Mouse (Mus musculus): ENCODE results near the gene Gm5065. TPM values are rescaled to one million over a fixed set of nuclear protein-coding genes. Genes with fewer than 3 reads are reported as not detected.

The Gm5065 gene
- not detected in 2 replicates for polyA plus RNA-seq (2014; fragmentation: Nextera tagmentation; extraction: Ambion mirVana)

DNA sequence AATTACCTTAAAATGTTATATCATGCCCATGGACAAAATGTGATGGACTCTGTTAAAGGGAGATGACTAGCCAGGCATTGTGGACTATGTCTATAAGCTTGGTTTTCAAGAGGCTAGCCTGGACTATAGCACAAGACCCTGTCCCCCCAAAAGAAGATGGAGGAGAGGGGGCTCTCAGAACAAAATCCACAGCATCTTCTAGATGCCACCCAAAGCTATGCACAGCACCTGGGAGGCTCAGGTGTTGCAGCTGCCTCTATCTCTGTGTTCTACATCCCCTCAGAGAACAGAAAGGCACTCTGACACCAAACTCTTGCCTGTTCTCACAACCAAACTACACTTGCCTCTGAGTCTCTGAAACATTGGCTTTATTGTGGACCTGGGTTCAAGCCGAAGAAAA is at the start of gene Gm5065:
Gene Gm5065 (plus strand): TSS at position 301 of the 400 bp plus-strand sequence.
- 90% methylated on average over 1 of the region's 1 CpGs for WGBS
- Histone ChIP-seq H3K9ac (ENCODE audit: low read length) (no peak within 1 kb of the TSS), H3K27ac (ENCODE audit: low read depth, low read length) (no peak within 1 kb of the TSS), H3K27me3 (ENCODE audit: control insufficient read depth, insufficient read depth, low read length) (no peaks in the 10 kb centered on the region), H3K4me1 (replicated peaks; ENCODE audit: control insufficient read depth, insufficient read depth, low read length) (no peaks in the 10 kb centered on the region), H3K36me3 (ENCODE audit: control insufficient read depth, insufficient read depth, low read length) (no peaks in the 10 kb centered on the region), H3K4me2 (ENCODE audit: low read depth, low read length, severe bottlenecking) (no peak within 1 kb of the TSS), H3K4me3 (ENCODE audit: low read depth, low read length) (no peak within 1 kb of the TSS), H3K9me3 (ENCODE audit: control insufficient read depth, low read length) (peaks cover 18% of the 10 kb centered on the region)
- ATAC-seq (replicated peaks; ENCODE audit: low FRiP score) (no peak), DNase-seq (ENCODE audit: low spot score) (no peak)

DNA sequence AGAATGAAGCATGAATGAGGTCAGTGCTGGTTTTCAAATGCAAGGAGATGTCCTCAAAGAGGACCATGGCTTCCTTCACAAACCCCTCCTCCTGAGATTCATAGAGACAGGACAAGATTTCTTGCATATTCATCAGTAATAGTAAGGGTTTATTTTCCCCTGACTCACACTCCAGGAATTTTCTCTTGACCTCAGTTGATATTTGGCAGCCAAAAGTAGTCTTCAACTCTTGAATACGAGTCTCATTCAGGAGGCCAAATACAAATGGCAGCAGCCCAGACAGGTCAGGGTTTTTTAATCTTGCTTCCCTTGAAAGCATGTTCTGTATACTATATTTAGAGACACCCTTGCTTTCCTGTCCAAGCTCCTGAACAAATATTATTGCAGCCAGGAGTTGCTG is 22.8 kb upstream of the Gm5065 start:
- Histone ChIP-seq H3K4me2 (ENCODE audit: low read depth, low read length, severe bottlenecking) (no peak overlapping the region), H3K4me3 (ENCODE audit: low read depth, low read length) (no peak overlapping the region), H3K9me3 (ENCODE audit: control insufficient read depth, low read length) (no peaks in the 10 kb centered on the region; the same call in none of the 2 replicates), H3K27me3 (ENCODE audit: control insufficient read depth, insufficient read depth, low read length) (no peaks in the 10 kb centered on the region), H3K36me3 (ENCODE audit: control insufficient read depth, insufficient read depth, low read length) (no peaks in the 10 kb centered on the region), H3K4me1 (replicated peaks; ENCODE audit: control insufficient read depth, insufficient read depth, low read length) (no peaks in the 10 kb centered on the region), H3K9ac (ENCODE audit: low read length) (no peak overlapping the region), H3K27ac (ENCODE audit: low read depth, low read length) (no peak overlapping the region)
- WGBS = 81% methylated on average over 1 of the region's 1 CpGs
- no peak for ATAC-seq (replicated peaks; ENCODE audit: low FRiP score)
- DNase-seq (ENCODE audit: low spot score) = no peak

DNA sequence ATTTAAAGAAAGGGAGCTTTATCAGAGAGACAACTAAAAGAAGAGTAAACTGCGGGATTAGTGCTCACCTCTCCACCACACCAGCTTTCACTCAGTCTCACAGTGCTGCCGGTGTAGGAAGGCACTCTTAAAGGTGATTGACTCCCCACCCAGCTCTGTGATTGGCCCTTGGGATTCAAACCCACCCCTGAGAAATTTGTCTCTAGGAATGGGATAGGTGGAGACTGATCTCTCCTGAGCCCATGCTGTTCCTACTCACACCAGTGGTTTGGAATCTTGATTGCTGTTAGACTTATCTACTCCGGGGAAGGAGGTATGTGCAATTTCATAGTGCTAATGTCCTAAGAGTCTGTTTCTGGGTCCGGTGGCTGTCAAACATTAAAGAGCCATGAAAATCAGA is 598 bp downstream of the Gm5065 start, which contains the start of gene Nlrp2:
Gene Nlrp2 (minus strand): TSS at position 101 of the 400 bp plus-strand sequence.
- ATAC-seq (replicated peaks; ENCODE audit: low FRiP score) (no peak), DNase-seq (ENCODE audit: low spot score) (no peak)
- Histone ChIP-seq H3K36me3 (ENCODE audit: control insufficient read depth, insufficient read depth, low read length) (no peaks in the 10 kb centered on the region), H3K9me3 (ENCODE audit: control insufficient read depth, low read length) (peaks cover 23% of the 10 kb centered on the region), H3K27ac (ENCODE audit: low read depth, low read length) (no peak within 1 kb of the TSS), H3K4me2 (ENCODE audit: low read depth, low read length, severe bottlenecking) (no peak within 1 kb of the TSS), H3K27me3 (ENCODE audit: control insufficient read depth, insufficient read depth, low read length) (no peaks in the 10 kb centered on the region), H3K4me1 (replicated peaks; ENCODE audit: control insufficient read depth, insufficient read depth, low read length) (no peaks in the 10 kb centered on the region), H3K4me3 (ENCODE audit: low read depth, low read length) (no peak within 1 kb of the TSS), H3K9ac (ENCODE audit: low read length) (no peak within 1 kb of the TSS)
- 86% methylated on average over 4 of the region's 4 CpGs for WGBS

DNA sequence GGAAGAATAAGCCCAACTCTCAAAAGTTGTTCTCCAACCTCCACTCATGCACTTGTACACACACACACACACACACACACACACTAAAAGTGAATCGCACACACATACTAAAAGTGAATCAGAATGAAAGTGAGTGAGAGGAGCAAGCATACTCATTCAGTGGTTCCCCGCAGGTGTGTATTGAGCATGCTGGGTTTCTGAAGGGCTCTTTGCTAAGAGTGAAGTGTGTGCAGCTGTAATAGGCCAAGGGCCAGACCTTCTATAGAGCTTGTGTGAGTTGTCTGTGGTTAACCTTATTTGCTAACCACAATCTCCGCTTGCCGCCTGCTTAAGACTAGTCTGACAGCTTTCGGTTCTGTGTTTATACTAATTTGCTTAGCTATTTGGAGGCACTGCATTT is 13.3 kb downstream of the Gm5065 start:
- H3K36me3 ChIP-seq (ENCODE audit: control insufficient read depth, insufficient read depth, low read length) = no peaks in the 10 kb centered on the region
- H3K9me3 ChIP-seq (ENCODE audit: control insufficient read depth, low read length) = peaks cover 17% of the 10 kb centered on the region; the same call in 1 of the 2 replicates
- ATAC-seq (replicated peaks; ENCODE audit: low FRiP score) = no peak

DNA sequence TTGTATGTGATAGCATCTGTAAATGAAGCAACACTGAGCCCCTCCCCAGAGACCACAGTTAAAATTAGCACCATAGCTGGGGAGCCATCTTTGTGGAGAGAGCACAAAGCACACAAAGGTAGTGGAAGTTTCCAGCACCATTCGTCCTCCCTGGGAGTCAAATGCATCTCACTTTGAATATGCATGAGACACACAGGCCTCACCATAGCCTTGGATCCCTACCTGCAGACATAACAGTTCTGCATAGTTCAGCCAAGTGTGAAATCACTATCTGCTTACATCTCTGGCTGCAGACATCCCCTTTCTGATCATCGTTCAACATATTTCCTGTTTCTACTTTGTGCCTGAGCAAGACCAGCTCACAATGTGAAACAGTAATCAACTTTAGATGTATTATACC is 16.4 kb downstream of the Gm5065 start:
- H3K27ac ChIP-seq (ENCODE audit: low read depth, low read length) = no peak overlapping the region
- no peak for DNase-seq (ENCODE audit: low spot score)
- H3K4me3 ChIP-seq (ENCODE audit: low read depth, low read length) = no peak overlapping the region
- H3K4me2 ChIP-seq (ENCODE audit: low read depth, low read length, severe bottlenecking) = no peak overlapping the region
- 72% methylated on average over 2 of the region's 2 CpGs for WGBS
- no peak overlapping the region for H3K9ac ChIP-seq (ENCODE audit: low read length)
- H3K27me3 ChIP-seq (ENCODE audit: control insufficient read depth, insufficient read depth, low read length) = no peaks in the 10 kb centered on the region
- H3K4me1 ChIP-seq (replicated peaks; ENCODE audit: control insufficient read depth, insufficient read depth, low read length) = no peaks in the 10 kb centered on the region
- no peaks in the 10 kb centered on the region for H3K36me3 ChIP-seq (ENCODE audit: control insufficient read depth, insufficient read depth, low read length)
- no peak for ATAC-seq (replicated peaks; ENCODE audit: low FRiP score)
- H3K9me3 ChIP-seq (ENCODE audit: control insufficient read depth, low read length) = peaks cover 17% of the 10 kb centered on the region; the same call in 1 of the 2 replicates

More for the DNA sequence above, 13.3 kb downstream of the Gm5065 start:
- Histone ChIP-seq H3K27ac (ENCODE audit: low read depth, low read length) (no peak overlapping the region), H3K4me1 (replicated peaks; ENCODE audit: control insufficient read depth, insufficient read depth, low read length) (no peaks in the 10 kb centered on the region), H3K9ac (ENCODE audit: low read length) (no peak overlapping the region), H3K4me2 (ENCODE audit: low read depth, low read length, severe bottlenecking) (no peak overlapping the region), H3K27me3 (ENCODE audit: control insufficient read depth, insufficient read depth, low read length) (no peaks in the 10 kb centered on the region), H3K4me3 (ENCODE audit: low read depth, low read length) (no peak overlapping the region)
- DNase-seq (ENCODE audit: low spot score) = no peak
- 92% methylated on average over 5 of the region's 5 CpGs for WGBS

DNA sequence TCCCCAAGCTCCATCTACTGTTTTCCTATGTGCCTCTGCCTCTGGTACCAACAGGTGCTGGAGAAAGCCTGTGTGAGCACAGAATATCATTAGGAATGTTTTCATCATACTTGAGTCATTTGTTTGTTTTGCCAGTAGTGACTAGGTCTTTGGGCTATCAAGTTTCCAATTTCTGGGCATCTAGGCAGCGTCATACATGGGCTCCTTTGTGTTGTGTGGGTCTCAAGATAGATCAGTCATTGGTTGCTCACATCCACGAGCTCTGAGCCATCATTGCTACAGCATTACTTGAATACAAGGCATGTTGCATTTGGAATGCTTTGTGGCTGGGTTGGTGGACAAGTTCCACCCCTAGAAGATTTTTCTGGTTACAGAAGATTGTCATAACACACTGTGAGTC is 55.9 kb downstream of the Gm5065 start:
- 44% methylated on average over 2 of the region's 2 CpGs for WGBS
- Histone ChIP-seq H3K27me3 (ENCODE audit: control insufficient read depth, insufficient read depth, low read length) (no peaks in the 10 kb centered on the region), H3K27ac (ENCODE audit: low read depth, low read length) (no peak overlapping the region), H3K36me3 (ENCODE audit: control insufficient read depth, insufficient read depth, low read length) (no peaks in the 10 kb centered on the region), H3K9me3 (ENCODE audit: control insufficient read depth, low read length) (peaks cover 3% of the 10 kb centered on the region; the same call in 1 of the 2 replicates), H3K4me3 (ENCODE audit: low read depth, low read length) (no peak overlapping the region), H3K4me2 (ENCODE audit: low read depth, low read length, severe bottlenecking) (no peak overlapping the region), H3K9ac (ENCODE audit: low read length) (no peak overlapping the region), H3K4me1 (replicated peaks; ENCODE audit: control insufficient read depth, insufficient read depth, low read length) (no peaks in the 10 kb centered on the region)
- ATAC-seq (replicated peaks; ENCODE audit: low FRiP score) = no peak
- no peak for DNase-seq (ENCODE audit: low spot score)

Other genes with a start within 250 kb of the Gm5065 start
- not detected in 2 replicates for gene Rfpl4, start 233.6 kb upstream of the Gm5065 start, polyA plus RNA-seq (2014; fragmentation: Nextera tagmentation; extraction: Ambion mirVana)
- 0.19 and 0.27 TPM in 2 replicates for gene Rasl2-9, start 224.6 kb upstream of the Gm5065 start, polyA plus RNA-seq (2014; fragmentation: Nextera tagmentation; extraction: Ambion mirVana)
- gene Vmn1r55, start 200.9 kb upstream of the Gm5065 start, polyA plus RNA-seq (2014; fragmentation: Nextera tagmentation; extraction: Ambion mirVana) = not detected in 2 replicates
- gene Vmn1r56, start 153.8 kb upstream of the Gm5065 start, polyA plus RNA-seq (2014; fragmentation: Nextera tagmentation; extraction: Ambion mirVana) = not detected in 2 replicates
- not detected in 2 replicates for gene Vmn1r57, start 132.0 kb upstream of the Gm5065 start, polyA plus RNA-seq (2014; fragmentation: Nextera tagmentation; extraction: Ambion mirVana)
- gene Nlrp2, start 498 bp downstream of the Gm5065 start, polyA plus RNA-seq (2014; fragmentation: Nextera tagmentation; extraction: Ambion mirVana) = not detected in 2 replicates
- not detected in 2 replicates for gene Vmn1r58, start 62.9 kb downstream of the Gm5065 start, polyA plus RNA-seq (2014; fragmentation: Nextera tagmentation; extraction: Ambion mirVana)
- not detected in 2 replicates for gene Vmn1r59, start 106.2 kb downstream of the Gm5065 start, polyA plus RNA-seq (2014; fragmentation: Nextera tagmentation; extraction: Ambion mirVana)
- not detected in 2 replicates for gene Vmn2r28, start 143.4 kb downstream of the Gm5065 start, polyA plus RNA-seq (2014; fragmentation: Nextera tagmentation; extraction: Ambion mirVana)
- not detected in 2 replicates for gene Vmn1r60, start 196.8 kb downstream of the Gm5065 start, polyA plus RNA-seq (2014; fragmentation: Nextera tagmentation; extraction: Ambion mirVana)

All from forebrain, embryonic 11.5 days (tissue).